Mouse (Mus musculus): ENCODE measurements around the gene Gm10974.

Gm10974 gene

GRCm38 (mm10) chr7:66365904-66366303, at the start of gene Gm10974:
Gm10974 (plus strand) TSS chr7:66365905.
- peak; percentile 78 for DNase-seq (ENCODE audit: extremely low read depth, insufficient read length, low spot score)

GRCm38 (mm10) chr7:66318147-66318546, 47.6 kb upstream of the Gm10974 start:
- DNase-seq (ENCODE audit: extremely low read depth, insufficient read length, low spot score) = no peak

DNA sequence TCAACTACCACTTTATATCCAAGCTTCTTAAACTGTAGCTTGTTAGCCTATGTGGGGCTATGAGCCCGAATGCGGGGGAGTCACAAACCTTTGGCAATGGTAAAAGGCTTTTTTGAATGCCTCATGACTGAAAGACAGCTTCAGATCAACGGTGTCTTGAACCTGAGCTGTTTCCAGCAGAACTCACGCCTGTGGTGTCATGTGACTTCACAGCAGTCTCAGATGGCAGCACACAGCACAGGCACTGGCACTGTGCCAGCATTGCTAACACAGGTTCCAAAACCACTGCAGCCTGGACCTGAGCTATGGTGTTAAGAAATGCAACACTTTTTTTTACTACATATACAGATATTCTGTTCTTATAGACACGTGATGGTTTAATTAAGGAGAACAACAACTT, 44.7 kb upstream of the Gm10974 start:
- no peak for DNase-seq (ENCODE audit: extremely low read depth, insufficient read length, low spot score)

- DNase-seq (ENCODE audit: extremely low read depth, insufficient read length, low spot score) = no peak
These were observed 42.3 kb upstream of the Gm10974 start for GRCm38 (mm10) chr7:66323252-66324015.

- DNase-seq (ENCODE audit: extremely low read depth, insufficient read length, low spot score) = no peak
These were observed 40.2 kb upstream of the Gm10974 start for GRCm38 (mm10) chr7:66325419-66326053.

DNA sequence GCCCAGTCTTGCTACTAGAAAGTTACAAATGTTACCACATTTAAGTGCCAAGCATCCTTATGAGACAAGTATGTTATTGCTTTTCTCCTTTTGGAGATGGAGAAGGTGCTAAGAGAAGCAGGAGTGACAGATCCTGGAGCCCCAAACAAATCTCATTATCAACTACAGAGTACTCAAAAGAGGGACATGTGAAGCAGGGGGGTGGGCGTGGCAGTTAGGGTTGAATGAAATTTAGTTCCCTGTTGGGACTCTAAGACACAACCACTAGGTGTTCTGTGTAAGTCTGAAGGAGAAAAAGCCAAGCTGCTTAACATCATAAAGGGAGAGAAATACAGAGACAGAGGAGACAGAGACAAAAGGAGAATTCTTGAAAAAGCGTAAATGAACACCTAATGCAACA, 38.2 kb upstream of the Gm10974 start:
- DNase-seq (ENCODE audit: extremely low read depth, insufficient read length, low spot score) = no peak

GRCm38 (mm10) chr7:66330610-66331009, 35.1 kb upstream of the Gm10974 start:
- DNase-seq (ENCODE audit: extremely low read depth, insufficient read length, low spot score) = no peak

DNA sequence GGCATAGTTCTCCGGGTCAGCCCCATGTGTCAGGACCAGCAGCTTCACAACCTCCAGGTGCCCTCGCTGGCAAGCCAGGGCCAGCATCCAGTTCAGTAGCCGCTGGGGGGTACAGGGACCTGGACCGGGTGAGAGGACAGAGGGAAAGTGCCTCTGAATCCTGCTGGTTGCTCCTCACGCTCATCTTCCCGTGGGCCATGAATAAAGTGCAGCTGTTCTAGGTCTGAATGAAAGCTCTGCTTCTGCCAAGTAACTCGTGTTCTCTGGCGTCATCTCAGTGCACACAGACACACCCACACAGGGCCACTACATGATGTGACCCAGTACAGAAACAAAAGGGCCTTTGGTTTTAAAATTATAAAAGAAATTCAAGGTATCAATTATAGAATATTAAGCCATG, 33.4 kb upstream of the Gm10974 start:
- DNase-seq (ENCODE audit: extremely low read depth, insufficient read length, low spot score) = no peak

DNA sequence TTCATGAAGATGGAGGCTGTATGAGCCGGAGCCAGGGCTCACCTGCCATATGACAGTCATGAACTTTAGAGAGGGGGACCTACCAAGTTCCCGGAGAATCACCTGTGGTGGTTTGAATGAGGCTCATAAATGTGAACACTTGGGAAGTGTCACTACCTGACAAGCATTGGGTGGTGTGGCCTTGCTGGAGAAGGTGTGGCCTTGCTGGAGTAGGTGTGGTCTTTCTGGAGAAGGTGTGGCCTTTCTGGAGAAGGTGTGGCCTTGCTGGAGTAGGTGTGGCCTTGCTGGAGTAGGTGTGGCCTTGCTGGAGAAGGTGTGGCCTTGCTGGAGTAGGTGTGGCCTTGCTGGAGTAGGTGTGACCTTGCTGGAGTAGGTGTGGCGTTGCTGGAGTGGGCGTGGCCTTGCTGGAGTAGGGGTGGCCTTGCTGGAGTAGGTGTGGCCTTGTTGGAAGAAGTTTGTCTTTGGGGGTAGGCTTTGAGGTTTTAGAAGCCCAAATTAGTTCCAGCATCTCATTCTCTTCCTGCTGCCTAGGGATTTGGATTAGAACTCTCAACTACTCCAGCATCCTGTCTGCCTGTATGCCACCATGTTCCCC, 31.7 kb upstream of the Gm10974 start:
- DNase-seq (ENCODE audit: extremely low read depth, insufficient read length, low spot score) = peak; percentile 45

DNA sequence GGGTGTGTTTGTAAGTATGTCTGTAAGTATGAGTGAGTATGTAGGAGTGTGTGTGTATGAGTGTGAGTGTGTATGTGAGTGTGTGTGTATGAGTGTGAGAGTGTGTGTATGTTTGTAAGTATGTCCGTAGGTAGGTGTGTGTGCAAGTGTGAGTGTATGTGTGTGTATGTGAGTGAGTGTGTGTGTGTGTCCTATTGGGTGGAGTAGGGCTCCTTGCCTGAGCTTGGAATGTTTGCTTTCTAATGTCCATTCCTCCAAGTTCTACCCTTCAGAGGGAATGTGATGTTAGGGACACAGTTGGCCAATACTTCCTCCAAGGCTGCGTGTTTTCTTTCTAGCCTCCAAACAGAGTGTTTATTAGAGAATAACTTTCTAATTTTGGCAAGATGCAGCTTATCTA, 28.8 kb upstream of the Gm10974 start:
- DNase-seq (ENCODE audit: extremely low read depth, insufficient read length, low spot score) = no peak

GRCm38 (mm10) chr7:66339625-66340024, 26.1 kb upstream of the Gm10974 start:
- peak; percentile 69 for DNase-seq (ENCODE audit: extremely low read depth, insufficient read length, low spot score)

GRCm38 (mm10) chr7:66340044-66340443, 25.7 kb upstream of the Gm10974 start:
- DNase-seq (ENCODE audit: extremely low read depth, insufficient read length, low spot score) = no peak

DNA sequence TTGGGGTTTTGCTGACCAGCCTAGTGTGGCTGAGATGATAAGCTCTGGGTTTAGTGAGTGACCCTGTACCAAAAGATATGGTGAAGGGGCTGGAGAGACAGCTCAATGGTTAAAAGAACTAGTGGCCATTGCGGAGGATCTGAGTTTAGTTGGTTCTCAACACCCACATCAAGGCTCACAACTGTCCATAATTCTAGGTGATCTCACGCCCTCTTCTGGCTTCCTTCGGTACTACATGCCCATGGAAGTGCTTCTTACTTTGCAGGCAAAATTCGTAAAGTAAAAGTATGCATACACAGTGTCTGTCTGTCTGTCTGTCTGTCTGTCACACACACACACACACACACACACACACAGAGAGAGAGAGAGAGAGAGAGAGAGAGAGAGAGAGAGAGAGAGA, 23.4 kb upstream of the Gm10974 start:
- no peak for DNase-seq (ENCODE audit: extremely low read depth, insufficient read length, low spot score)

- no peak for DNase-seq (ENCODE audit: extremely low read depth, insufficient read length, low spot score)
These were observed 22.9 kb upstream of the Gm10974 start for GRCm38 (mm10) chr7:66342831-66343230.

DNA sequence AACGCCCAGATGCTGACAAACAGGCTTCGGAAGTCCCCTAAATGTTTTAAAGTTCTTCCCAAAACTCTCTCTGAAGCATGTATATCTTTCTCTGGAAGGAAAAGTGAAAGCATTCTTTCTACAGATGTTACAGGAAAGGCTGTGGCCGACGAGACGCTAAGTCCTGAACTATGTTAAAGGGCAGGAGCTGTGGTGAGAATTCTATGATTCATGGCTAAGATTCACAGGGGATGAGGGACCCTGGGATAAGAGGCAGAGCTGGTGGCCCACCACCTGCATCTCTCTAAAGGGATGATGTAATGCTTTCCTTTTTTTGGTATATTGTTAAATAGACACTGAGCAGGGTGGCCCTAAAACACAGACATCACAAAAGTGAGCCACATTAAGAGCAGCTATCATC, 22.4 kb upstream of the Gm10974 start:
- DNase-seq (ENCODE audit: extremely low read depth, insufficient read length, low spot score) = no peak

- DNase-seq (ENCODE audit: extremely low read depth, insufficient read length, low spot score) = no peak
These were observed 18.6 kb upstream of the Gm10974 start for GRCm38 (mm10) chr7:66346959-66347663.

DNA sequence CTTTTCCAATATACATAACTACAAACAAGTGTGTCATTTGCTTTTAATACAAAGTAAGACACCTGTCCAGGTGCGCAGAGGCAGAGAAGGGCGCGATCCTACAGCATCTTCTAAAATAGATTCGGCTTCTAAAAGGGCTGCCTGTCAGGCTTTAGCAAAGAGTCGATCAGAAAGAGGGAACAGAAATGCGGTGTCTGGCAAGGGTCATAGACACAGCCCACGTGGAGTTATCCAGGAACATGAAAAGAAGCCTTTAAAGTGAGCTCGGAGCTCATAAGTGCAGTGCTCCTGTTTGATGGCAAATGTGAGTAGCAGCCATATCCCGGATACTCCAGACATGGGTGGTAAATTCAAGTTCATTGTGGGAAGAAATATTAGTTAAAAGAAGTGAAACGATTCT, 17.1 kb upstream of the Gm10974 start:
- DNase-seq (ENCODE audit: extremely low read depth, insufficient read length, low spot score) = no peak

- no peak for DNase-seq (ENCODE audit: extremely low read depth, insufficient read length, low spot score)
These were observed 16.0 kb upstream of the Gm10974 start for GRCm38 (mm10) chr7:66349670-66350069.

- no peak for DNase-seq (ENCODE audit: extremely low read depth, insufficient read length, low spot score)
These were observed 14.6 kb upstream of the Gm10974 start for GRCm38 (mm10) chr7:66351074-66351473.

DNA sequence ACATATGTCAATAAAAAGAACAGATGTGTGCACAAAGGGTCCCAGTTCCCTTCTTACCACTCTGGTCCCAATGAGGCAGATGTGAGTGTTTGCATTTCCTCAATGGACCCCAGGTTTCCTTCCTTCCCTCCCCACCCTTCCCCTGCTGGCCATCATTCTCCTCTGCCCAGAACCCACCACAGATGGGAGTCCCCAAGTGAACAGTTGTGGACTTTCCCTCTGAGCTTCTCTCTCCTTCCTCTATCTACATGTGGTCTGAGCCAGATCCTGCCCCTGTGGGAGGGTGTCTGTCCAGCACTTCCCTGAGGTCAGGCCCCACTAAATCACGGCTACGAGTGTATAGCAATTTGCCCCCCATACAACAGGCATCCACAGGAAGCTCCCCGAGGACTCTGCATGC, 10.8 kb upstream of the Gm10974 start:
- DNase-seq (ENCODE audit: extremely low read depth, insufficient read length, low spot score) = no peak

DNA sequence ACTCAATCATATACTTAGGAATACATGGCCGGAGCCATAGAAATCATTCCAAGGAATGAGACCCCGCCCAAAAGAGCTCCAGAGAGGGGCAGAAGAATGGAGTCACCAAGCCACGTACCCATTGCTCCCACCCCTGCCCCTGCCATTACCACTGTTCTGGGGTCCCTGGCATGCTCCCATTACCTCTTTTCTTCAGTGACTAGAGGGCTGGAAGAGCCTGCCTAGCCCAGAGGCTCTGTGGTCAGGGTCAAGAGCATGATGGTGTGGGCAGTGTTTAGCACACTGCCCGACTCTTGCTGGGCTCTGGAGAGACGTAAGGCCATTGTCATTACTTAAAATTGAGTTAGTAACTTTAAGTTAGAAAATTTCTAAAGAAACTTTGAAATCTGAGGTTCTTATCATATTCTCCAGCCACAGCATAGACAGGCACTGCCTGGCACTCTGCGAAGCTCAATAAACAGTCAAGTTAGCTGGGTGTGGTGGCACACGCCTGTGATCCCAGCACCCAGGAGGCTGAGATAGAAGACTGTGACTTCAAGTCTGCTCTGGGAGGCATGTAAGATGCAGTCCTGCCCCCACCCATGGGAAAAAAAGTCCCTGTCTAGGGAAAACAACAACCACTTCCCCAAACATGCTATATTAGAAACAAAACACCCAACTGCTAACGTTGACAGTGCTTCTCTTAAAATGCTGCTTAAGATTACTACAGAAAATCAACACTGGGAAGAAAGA, 9.7 kb upstream of the Gm10974 start:
- DNase-seq (ENCODE audit: extremely low read depth, insufficient read length, low spot score) = no peak

All from 3134 (cell line).